Mouse (Mus musculus): ENCODE data around the gene Nim1k. TPM values are rescaled to one million over a fixed set of nuclear protein-coding genes. Genes with fewer than 3 reads are reported as not detected.
"Not testable (repeated sequence)": the region's sequence is repeated elsewhere in the genome, so short reads cannot be mapped to it uniquely, and the experiment has no call there.

Gene Nim1k
- polyA plus RNA-seq, 1 experiment from 2014 or later = 0.74 TPM

DNA sequence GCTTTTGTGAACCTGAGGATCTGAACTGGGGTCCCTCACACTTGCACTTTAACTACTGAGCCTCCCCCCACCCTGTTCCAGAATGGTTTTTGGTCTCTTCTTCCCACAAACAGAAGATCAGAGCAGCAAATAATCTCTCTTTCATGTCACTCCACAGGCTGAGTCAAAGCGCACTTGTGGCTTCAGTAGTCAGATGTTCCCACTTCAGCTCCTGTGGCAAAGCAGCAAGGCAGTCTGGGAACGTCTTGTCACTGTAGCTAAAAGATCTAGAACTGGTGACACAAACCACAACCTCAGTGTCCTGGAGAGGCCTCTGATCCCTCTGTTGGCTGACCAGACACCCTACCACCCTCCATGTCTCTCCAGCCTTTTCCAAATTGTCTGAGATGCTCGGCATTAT lies 74.5 kb downstream of the Nim1k start:
- no peak overlapping the region for H3K4me2 ChIP-seq (ENCODE audit: low read length)
- ATAC-seq (ENCODE audit: insufficient number of reproducible peaks, insufficient read depth, low FRiP score, low read depth) = no peak
- H3K36me3 ChIP-seq (ENCODE audit: control insufficient read depth, insufficient read depth, low read length) = no peaks in the 10 kb centered on the region
- H3K9ac ChIP-seq (ENCODE audit: low read length) = no peak overlapping the region
- no peak overlapping the region for H3K27ac ChIP-seq (replicated peaks in 1 of 2; ENCODE audit: control insufficient read depth in 1 of 2, insufficient read depth in 1 of 2, low read depth in 2 of 2, low read length in 2 of 2)
- H3K4me3 ChIP-seq (ENCODE audit: control insufficient read depth in 1 of 2, insufficient read depth in 1 of 2, low read depth in 1 of 2, low read length in 2 of 2) = no peak overlapping the region
- 64% methylated on average over 3 of the region's 3 CpGs for WGBS
- H3K27me3 ChIP-seq (ENCODE audit: control insufficient read depth, insufficient read depth, low read length) = no peaks in the 10 kb centered on the region
- H3K9me3 ChIP-seq (ENCODE audit: control insufficient read depth, low read length) = no peaks in the 10 kb centered on the region
- H3K4me1 ChIP-seq (ENCODE audit: control insufficient read depth in 2 of 2, insufficient read depth in 2 of 2, low read length in 2 of 2) = no peaks in the 10 kb centered on the region

GRCm38 (mm10) chr13:119679721-119680120 lies 76.0 kb downstream of the Nim1k start:
- no peaks in the 10 kb centered on the region for H3K9me3 ChIP-seq (ENCODE audit: control insufficient read depth, low read length)
- no peaks in the 10 kb centered on the region for H3K36me3 ChIP-seq (ENCODE audit: control insufficient read depth, insufficient read depth, low read length)
- ATAC-seq (ENCODE audit: insufficient number of reproducible peaks, insufficient read depth, low FRiP score, low read depth) = no peak
- H3K4me2 ChIP-seq (ENCODE audit: low read length) = no peak overlapping the region
- 92% methylated on average over 2 of the region's 2 CpGs for WGBS
- no peak overlapping the region for H3K9ac ChIP-seq (ENCODE audit: low read length)
- no peaks in the 10 kb centered on the region for H3K4me1 ChIP-seq (ENCODE audit: control insufficient read depth in 2 of 2, insufficient read depth in 2 of 2, low read length in 2 of 2)
- no peak overlapping the region for H3K4me3 ChIP-seq (ENCODE audit: control insufficient read depth in 1 of 2, insufficient read depth in 1 of 2, low read depth in 1 of 2, low read length in 2 of 2)
- H3K27ac ChIP-seq (replicated peaks in 1 of 2; ENCODE audit: control insufficient read depth in 1 of 2, insufficient read depth in 1 of 2, low read depth in 2 of 2, low read length in 2 of 2) = no peak overlapping the region
- H3K27me3 ChIP-seq (ENCODE audit: control insufficient read depth, insufficient read depth, low read length) = no peaks in the 10 kb centered on the region

DNA sequence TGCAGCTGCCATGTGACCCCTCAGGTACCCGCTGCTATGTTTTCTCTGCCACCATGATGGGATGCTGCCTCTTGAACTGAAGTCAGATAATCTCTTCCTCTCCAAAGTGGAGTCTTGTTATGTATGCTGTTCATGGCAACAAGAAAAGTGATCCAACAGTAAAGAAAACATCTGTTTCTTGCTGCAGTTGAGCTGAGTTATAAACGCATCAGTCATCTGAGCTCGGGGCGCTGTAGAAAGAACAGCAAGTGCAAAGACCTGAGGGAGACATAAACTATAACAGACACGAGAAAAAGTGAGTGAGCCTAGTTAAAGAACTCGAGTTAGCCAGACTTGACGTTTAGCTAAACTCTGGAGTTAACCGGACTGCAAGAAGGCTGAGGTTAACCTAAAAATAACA lies 76.9 kb downstream of the Nim1k start:
- no peak for ATAC-seq (ENCODE audit: insufficient number of reproducible peaks, insufficient read depth, low FRiP score, low read depth)
- Histone ChIP-seq H3K4me3 (ENCODE audit: control insufficient read depth in 1 of 2, insufficient read depth in 1 of 2, low read depth in 1 of 2, low read length in 2 of 2) (no peak overlapping the region), H3K4me1 (ENCODE audit: control insufficient read depth in 2 of 2, insufficient read depth in 2 of 2, low read length in 2 of 2) (no peaks in the 10 kb centered on the region), H3K9ac (ENCODE audit: low read length) (no peak overlapping the region), H3K9me3 (ENCODE audit: control insufficient read depth, low read length) (no peaks in the 10 kb centered on the region), H3K27me3 (ENCODE audit: control insufficient read depth, insufficient read depth, low read length) (no peaks in the 10 kb centered on the region), H3K36me3 (ENCODE audit: control insufficient read depth, insufficient read depth, low read length) (no peaks in the 10 kb centered on the region), H3K4me2 (ENCODE audit: low read length) (no peak overlapping the region), H3K27ac (replicated peaks in 1 of 2; ENCODE audit: control insufficient read depth in 1 of 2, insufficient read depth in 1 of 2, low read depth in 2 of 2, low read length in 2 of 2) (no peak overlapping the region)
- WGBS = 77% methylated on average over 8 of the region's 8 CpGs

- not testable (repeated sequence) for H3K4me1 ChIP-seq (ENCODE audit: control insufficient read depth in 2 of 2, insufficient read depth in 2 of 2, low read length in 2 of 2); H3K9me3 ChIP-seq (ENCODE audit: control insufficient read depth, low read length); ATAC-seq (ENCODE audit: insufficient number of reproducible peaks, insufficient read depth, low FRiP score, low read depth); H3K36me3 ChIP-seq (ENCODE audit: control insufficient read depth, insufficient read depth, low read length); H3K4me2 ChIP-seq (ENCODE audit: low read length); H3K27ac ChIP-seq (replicated peaks in 1 of 2; ENCODE audit: control insufficient read depth in 1 of 2, insufficient read depth in 1 of 2, low read depth in 2 of 2, low read length in 2 of 2); H3K27me3 ChIP-seq (ENCODE audit: control insufficient read depth, insufficient read depth, low read length); H3K9ac ChIP-seq (ENCODE audit: low read length); H3K4me3 ChIP-seq (ENCODE audit: control insufficient read depth in 1 of 2, insufficient read depth in 1 of 2, low read depth in 1 of 2, low read length in 2 of 2)
- 67% methylated on average over 4 of the region's 9 CpGs for WGBS
These were observed 94.3 kb downstream of the Nim1k start for GRCm38 (mm10) chr13:119661420-119661819.

Other genes starting within 250 kb of the Nim1k start
- not detected in 2 replicates for gene Ccl28, start 132.1 kb downstream of the Nim1k start, polyA plus RNA-seq (2014; fragmentation: Nextera tagmentation; extraction: Ambion mirVana)
- gene Hmgcs1, start 65.5 kb downstream of the Nim1k start, polyA plus RNA-seq (2014; fragmentation: Nextera tagmentation; extraction: Ambion mirVana) = 76.9 and 89.2 TPM in 2 replicates
- gene Zfp131, start 35.0 kb upstream of the Nim1k start, polyA plus RNA-seq (2014; fragmentation: Nextera tagmentation; extraction: Ambion mirVana) = 23.5 and 28.3 TPM in 2 replicates
- not detected in 2 replicates for gene AF067063, start 74.3 kb upstream of the Nim1k start, polyA plus RNA-seq (2014; fragmentation: Nextera tagmentation; extraction: Ambion mirVana)
- gene D13Ertd608e, start 80.1 kb upstream of the Nim1k start, polyA plus RNA-seq (2014; fragmentation: Nextera tagmentation; extraction: Ambion mirVana) = not detected in 2 replicates
- gene Tcstv1, start 138.9 kb upstream of the Nim1k start, polyA plus RNA-seq (2014; fragmentation: Nextera tagmentation; extraction: Ambion mirVana) = not detected in 2 replicates
- not detected in 2 replicates for gene Gm21761, start 173.4 kb upstream of the Nim1k start, polyA plus RNA-seq (2014; fragmentation: Nextera tagmentation; extraction: Ambion mirVana)
- gene B020031M17Rik, start 194.9 kb upstream of the Nim1k start, polyA plus RNA-seq (2014; fragmentation: Nextera tagmentation; extraction: Ambion mirVana) = not detected in 2 replicates